Mouse (Mus musculus): ENCODE measurements around the gene Tmem229b.

GRCm38 (mm10) chr12:79028911-79029861 is 21.8 kb upstream of the Tmem229b start, which contains the start of gene Plekhh1:
- TF ChIP-seq CTCF (IDR thresholded peaks at IDR 0.05; ENCODE audit: control insufficient read depth, insufficient read depth, insufficient read length) (no peak), MAX (IDR thresholded peaks at IDR 0.05) (no peak), MYOD1 (IDR thresholded peaks at IDR 0.05; ENCODE audit: control insufficient read depth, insufficient read length, low read depth) (no peak), MYOG (IDR thresholded peaks at IDR 0.05; ENCODE audit: control insufficient read depth, extremely low read depth, insufficient read length) (no peak), USF1 (IDR thresholded peaks at IDR 0.05; ENCODE audit: low read depth) (no peak)
